29 mouse cellular contexts compared by ENCODE assay signal in the genomic region with DNA sequence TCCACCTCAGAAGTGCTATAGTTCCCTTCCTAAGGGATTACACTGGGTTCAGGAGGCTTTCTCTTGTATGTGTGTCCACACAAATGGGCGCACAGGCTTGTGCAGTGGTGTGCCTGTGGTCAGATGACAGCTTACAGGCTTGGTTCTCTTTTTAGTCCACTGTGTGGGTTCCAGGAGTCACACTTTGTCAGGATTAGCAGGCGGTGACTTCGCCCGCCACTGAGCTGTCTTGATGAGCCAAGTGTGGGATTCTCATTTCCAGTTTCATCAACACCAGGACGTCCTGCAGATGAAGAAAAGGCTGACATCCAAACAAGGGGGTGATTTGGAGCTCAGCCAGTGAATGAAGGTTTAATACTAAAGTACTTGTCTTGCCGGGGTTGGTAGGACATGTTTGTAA. TPM values are rescaled to one million over a fixed set of nuclear protein-coding genes. Genes with fewer than 3 reads are reported as not detected.
DNase-seq lines count a peak whose midpoint lies in the region; ATAC-seq lines count a peak whose summit lies in the region.
"Had no signal": no experiment of that assay in that cellular context is flagged by ENCODE, and none has a peak within 500 bp of the region (broad histone marks: within the 10 kb centered on the region; RNA-seq: fewer than 3 reads in every experiment).

No protein-coding gene starts in this region.

- H3K9ac ChIP-seq in liver, embryonic 12.5 days, result no peak overlapping the region
- no peak overlapping the region for H3K9ac ChIP-seq in liver, embryonic 15.5 days
- H3K9ac ChIP-seq: hindbrain, embryonic 13.5 days; limb, embryonic 12.5 days; stomach, embryonic 15.5 days had no signal

- H3K36me3 ChIP-seq in liver, embryonic 12.5 days, result peaks cover 69% of the 10 kb centered on the region
- peaks cover 53% of the 10 kb centered on the region for H3K36me3 ChIP-seq in liver, embryonic 15.5 days (replicated peaks)
- H3K36me3 ChIP-seq: stomach, embryonic 15.5 days had no signal

- H3K4me1 ChIP-seq in liver, embryonic 12.5 days, result peaks cover 30% of the 10 kb centered on the region
- H3K4me1 ChIP-seq in liver, embryonic 15.5 days (replicated peaks), result peaks cover 46% of the 10 kb centered on the region
- H3K4me1 ChIP-seq: forebrain, embryonic 10.5 days; hindbrain, embryonic 13.5 days; limb, embryonic 12.5 days; stomach, embryonic 15.5 days had no signal

- DNase-seq in liver, result no peak
- peak; percentile 16 to 26 for DNase-seq in right cerebral cortex, postnatal 36 days (ENCODE audit: low spot score in 2 of 2)
- no peak for DNase-seq in right cerebral cortex, postnatal 10 days (ENCODE audit: low spot score in 2 of 2)
- DNase-seq in urinary bladder, adult 18-20 months (ENCODE audit: low spot score in 2 of 2), result no peak
- DNase-seq in lung, postnatal 36 days, result no peak
- DNase-seq: adrenal gland, postnatal 25 days; B cell, adult 2 months; cerebellum, adult 2 months; cerebellum, postnatal 25 days; gastrocnemius, postnatal 10 days; heart, adult 18-20 months; heart, postnatal 4 days; kidney, adult 9 months; kidney, postnatal 10 days; lung, adult 18-20 months; midbrain, embryonic 14.5 days; thymus, postnatal 14 days had no signal

- H3K4me3 ChIP-seq in liver, embryonic 12.5 days, result no peak overlapping the region
- no peak overlapping the region for H3K4me3 ChIP-seq in liver, embryonic 15.5 days (replicated peaks)
- H3K4me3 ChIP-seq: forebrain, embryonic 10.5 days; hindbrain, embryonic 13.5 days; left cerebral cortex, adult 2 months; limb, embryonic 12.5 days; stomach, embryonic 15.5 days had no signal

- H3K4me2 ChIP-seq in liver, embryonic 12.5 days, result 0 out of 2 replicates have a peak overlapping the region, but pooled peaks have one; percentile 31
- no peak overlapping the region; the same call in 1 of the 2 replicates for H3K4me2 ChIP-seq in liver, embryonic 15.5 days
- H3K4me2 ChIP-seq: heart, embryonic 11.5 days; hindbrain, embryonic 13.5 days; limb, embryonic 12.5 days; stomach, embryonic 15.5 days had no signal

- 85% methylated on average over 6 of the region's 6 CpGs for WGBS in liver, embryonic 12.5 days (ENCODE audit: insufficient replicate concordance)
- 84% methylated on average over 6 of the region's 6 CpGs for WGBS in liver, embryonic 15.5 days (ENCODE audit: insufficient replicate concordance)

- H3K9me3 ChIP-seq in liver, embryonic 12.5 days (replicated peaks), result no peaks in the 10 kb centered on the region
- H3K9me3 ChIP-seq in liver, embryonic 15.5 days (replicated peaks), result no peaks in the 10 kb centered on the region
- H3K9me3 ChIP-seq: forebrain, embryonic 10.5 days; hindbrain, embryonic 13.5 days; limb, embryonic 12.5 days; stomach, embryonic 15.5 days had no signal

- no peaks in the 10 kb centered on the region for H3K27me3 ChIP-seq in liver, embryonic 12.5 days (replicated peaks)
- no peaks in the 10 kb centered on the region for H3K27me3 ChIP-seq in liver, embryonic 15.5 days
- H3K27me3 ChIP-seq: hindbrain, embryonic 13.5 days; limb, embryonic 12.5 days; stomach, embryonic 15.5 days had no signal

- ATAC-seq in liver, embryonic 12.5 days, result no peak
- no peak for ATAC-seq in liver, embryonic 15.5 days (ENCODE audit: insufficient read depth)
- ATAC-seq: forebrain, embryonic 16.5 days; intestine, embryonic 16.5 days; lung, postnatal 0 days had no signal

- peak overlapping the region; percentile 66 for H3K27ac ChIP-seq in liver, embryonic 12.5 days
- H3K27ac ChIP-seq in liver, embryonic 15.5 days (replicated peaks), result peak overlapping the region; percentile 66
- H3K27ac ChIP-seq: forebrain, embryonic 10.5 days; hindbrain, embryonic 13.5 days; left cerebral cortex, adult 2 months; limb, embryonic 12.5 days; macrophage; stomach, embryonic 15.5 days had no signal

RNA-seq across cellular contexts. Expression of gene Slc30a9, which starts 11.1 kb away (rescaled TPM):
- 84.6 and 86.4 TPM in 2 replicates for polyA plus RNA-seq in liver, embryonic 12.5 days (2016; fragmentation: Nextera tagmentation; extraction: Ambion mirVana)
- 52.7 and 53.4 TPM in 2 replicates for polyA plus RNA-seq in liver, embryonic 15.5 days (2015; fragmentation: Nextera tagmentation; extraction: Ambion mirVana)

RNA-seq across cellular contexts. Expression of gene Tmem33, which starts 35.3 kb away (rescaled TPM):
- 114 and 118 TPM in 2 replicates for polyA plus RNA-seq in liver, embryonic 12.5 days (2016; fragmentation: Nextera tagmentation; extraction: Ambion mirVana)
- 78.7 and 79.7 TPM in 2 replicates for polyA plus RNA-seq in liver, embryonic 15.5 days (2015; fragmentation: Nextera tagmentation; extraction: Ambion mirVana)

Comparison
In these comparisons a context has a peak if more than half of its experiments do, and no peak if none do; other contexts are left out.
1. DNase-seq: peak in right cerebral cortex, postnatal 36 days (2 of 2); none in liver (single experiment), right cerebral cortex, postnatal 10 days (0 of 2), urinary bladder, adult 18-20 months (0 of 2) and lung, postnatal 36 days (single experiment).